7 mouse cellular contexts compared by ENCODE assay signal in genomic region chr4:126202303-126203181, GRCm38 (mm10). TPM values are rescaled to one million over a fixed set of nuclear protein-coding genes. Genes with fewer than 3 reads are reported as not detected.
DNase-seq lines count a peak whose midpoint lies in the region; ATAC-seq lines count a peak whose summit lies in the region.

Gene Thrap3 (minus strand): TSS chr4:126202760.

- H3K4me3 ChIP-seq in intestine, embryonic 15.5 days (replicated peaks): peak within 1 kb of the TSS; percentile 76
- H3K4me3 ChIP-seq in midbrain, embryonic 10.5 days: peak within 1 kb of the TSS; percentile 83

- H3K36me3 ChIP-seq in intestine, embryonic 15.5 days: no peaks in the 10 kb centered on the region
- peaks cover 29% of the 10 kb centered on the region for H3K36me3 ChIP-seq in midbrain, embryonic 10.5 days

- H3K9me3 ChIP-seq in intestine, embryonic 15.5 days: no peaks in the 10 kb centered on the region
- no peaks in the 10 kb centered on the region for H3K9me3 ChIP-seq in midbrain, embryonic 10.5 days (replicated peaks)

- ATAC-seq in intestine, embryonic 15.5 days: peak; percentile 99

- peak; percentile 100 for DNase-seq in adrenal gland, adult 2 months
- DNase-seq in embryo, embryonic 11.5 days (ENCODE audit: low read depth, low spot score): peak; percentile 97
- DNase-seq in gastrocnemius, postnatal 36 days: peak; percentile 96 to 99
- DNase-seq in left cerebral cortex, postnatal 25 days (ENCODE audit: low spot score in 2 of 2): peak; percentile 99
- peak; percentile 99 for DNase-seq in midbrain, embryonic 10.5 days (ENCODE audit: low spot score)
- DNase-seq in right cerebral cortex, postnatal 4 days: peak; percentile 99

- peak within 1 kb of the TSS; percentile 85 for H3K9ac ChIP-seq in intestine, embryonic 15.5 days

- H3K4me2 ChIP-seq in intestine, embryonic 15.5 days (replicated peaks): peak within 1 kb of the TSS; percentile 61

- intact Hi-C loops in gastrocnemius, postnatal 36 days (cut with DNase I): no loop called here
- intact Hi-C loops in left cerebral cortex, postnatal 25 days (cut with DNase I): loop anchor here (5.0 kb wide), 1 partner anchor 550 kb away; the partner anchor contains the start of genes AU040320 and Ncdn

- whole genome bisulfite sequencing in intestine, embryonic 15.5 days: under 1% methylated on average over 72 of the region's 75 CpGs
- WGBS in midbrain, embryonic 10.5 days: under 1% methylated on average over 75 of the region's 75 CpGs

- peak within 1 kb of the TSS; percentile 96 for H3K27ac ChIP-seq in intestine, embryonic 15.5 days
- H3K27ac ChIP-seq in midbrain, embryonic 10.5 days (replicated peaks): peak within 1 kb of the TSS; percentile 98

- H3K27me3 ChIP-seq in intestine, embryonic 15.5 days (replicated peaks): no peaks in the 10 kb centered on the region
- H3K27me3 ChIP-seq in midbrain, embryonic 10.5 days (ENCODE audit: low read depth, poor library complexity, severe bottlenecking): no peaks in the 10 kb centered on the region

- peaks cover 23% of the 10 kb centered on the region for H3K4me1 ChIP-seq in intestine, embryonic 15.5 days (replicated peaks)
- H3K4me1 ChIP-seq in midbrain, embryonic 10.5 days: peaks cover 42% of the 10 kb centered on the region

RNA-seq across cellular contexts. Expression of gene Thrap3, which starts in this region (rescaled TPM):
- 100 to 1,000 TPM; 169 to 173 TPM for total RNA-seq in adrenal gland, adult 2 months (2021)
- polyA plus RNA-seq in adrenal gland, adult 2 months (2012; rRNA removed): 29.1 and 36.8 TPM in 2 replicates
- total RNA-seq in gastrocnemius, postnatal 36 days (2021): 100 to 1,000 TPM in 1 of 2 experiments, 10 to 100 TPM in 1; 87.9 to 106 TPM
- polyA plus RNA-seq in intestine, embryonic 15.5 days (2015; fragmentation: Nextera tagmentation; extraction: Ambion mirVana): 172 and 202 TPM in 2 replicates
- 100 to 1,000 TPM; 133 to 147 TPM for total RNA-seq in left cerebral cortex, postnatal 25 days (2021)
- 244 and 256 TPM in 2 replicates for polyA plus RNA-seq in midbrain, embryonic 10.5 days (2016; fragmentation: Nextera tagmentation; extraction: Ambion mirVana)

Comparison
In these comparisons a context has a peak if more than half of its experiments do, and no peak if none do; other contexts are left out.
1. Peak in every context shown above with its lines: DNase-seq, ATAC-seq, H3K4me3 ChIP-seq and H3K27ac ChIP-seq.